Mouse (Mus musculus) ovary, postnatal 36 days (tissue): Measurements from ENCODE around the gene Sarnp.

Experiments used
- DNase-seq: peaks from one replicate; pipeline ENCODE4 v3.0.0; 2022; ENCODE audit warnings: low spot score, mixed read lengths

The Sarnp gene

GRCm38 (mm10) chr10:128917400-128917799, 100.3 kb downstream of the Sarnp start:
- no peak for DNase-seq

- DNase-seq, result no peak
These were observed 101.1 kb downstream of the Sarnp start for GRCm38 (mm10) chr10:128918246-128918645.

GRCm38 (mm10) chr10:128919203-128919631, 102.1 kb downstream of the Sarnp start:
- DNase-seq, result no peak

GRCm38 (mm10) chr10:128919966-128920365, 102.8 kb downstream of the Sarnp start:
- DNase-seq, result no peak

GRCm38 (mm10) chr10:128920736-128921161, 103.6 kb downstream of the Sarnp start:
- DNase-seq, result no peak

GRCm38 (mm10) chr10:128921251-128921650, 104.1 kb downstream of the Sarnp start:
- DNase-seq, result no peak

- DNase-seq, result no peak
These were observed 105.0 kb downstream of the Sarnp start for GRCm38 (mm10) chr10:128921883-128922821.

- no peak for DNase-seq
These were observed 105.6 kb downstream of the Sarnp start, which contains the start of gene Rdh5 for GRCm38 (mm10) chr10:128922822-128923012. Rdh5 (minus strand) TSS chr10:128922888.

GRCm38 (mm10) chr10:128923013-128923691, 106.0 kb downstream of the Sarnp start:
- DNase-seq, result peak; percentile 97

GRCm38 (mm10) chr10:128923935-128924334, 106.8 kb downstream of the Sarnp start, which contains the start of gene Bloc1s1:
Bloc1s1 (minus strand) TSS chr10:128924035.
- DNase-seq, result no peak
